Mouse (Mus musculus): ENCODE measurements around the gene Tedc2.

The Tedc2 gene

DNA sequence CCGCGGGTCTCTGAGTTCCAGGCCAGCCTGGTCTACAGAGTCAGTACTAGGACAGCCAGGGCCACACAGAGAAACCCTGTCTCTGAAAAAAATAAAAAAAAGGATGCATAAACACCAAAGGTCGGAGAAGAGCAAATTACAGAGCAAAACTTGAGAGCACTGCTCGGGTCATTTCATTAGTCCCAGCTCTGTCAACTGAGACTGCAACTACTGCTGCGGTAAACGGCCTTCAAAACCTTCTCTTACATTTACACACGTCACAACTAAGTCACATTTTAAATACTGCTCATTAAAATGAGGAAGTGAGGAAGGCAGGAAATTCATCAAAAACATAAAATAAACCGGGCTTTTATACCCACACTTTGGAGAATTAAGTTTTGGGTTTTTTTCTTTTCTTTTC lies 27.8 kb downstream of the Tedc2 start:
- no peak for DNase-seq (ENCODE audit: low spot score)

DNA sequence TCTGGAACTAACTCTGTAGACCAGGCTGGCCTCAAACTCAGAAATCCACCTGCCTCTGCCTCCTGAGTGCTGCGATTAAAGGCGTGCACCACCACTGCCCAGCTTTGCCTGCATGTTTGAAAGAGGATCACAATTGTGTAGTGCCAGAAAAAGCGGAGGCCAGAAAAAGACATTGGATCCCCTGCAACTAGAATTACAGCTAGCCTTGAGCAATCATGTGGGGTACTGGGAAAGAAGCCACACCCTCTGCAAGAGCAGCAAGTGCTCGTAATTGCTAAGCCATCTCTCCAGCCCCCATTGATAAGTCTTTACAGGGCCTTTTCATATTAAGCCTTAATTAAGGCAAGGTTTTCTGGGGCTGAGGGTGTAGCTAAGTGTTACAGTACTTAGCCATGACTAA lies 29.2 kb downstream of the Tedc2 start:
- no peak for DNase-seq (ENCODE audit: low spot score)

DNA sequence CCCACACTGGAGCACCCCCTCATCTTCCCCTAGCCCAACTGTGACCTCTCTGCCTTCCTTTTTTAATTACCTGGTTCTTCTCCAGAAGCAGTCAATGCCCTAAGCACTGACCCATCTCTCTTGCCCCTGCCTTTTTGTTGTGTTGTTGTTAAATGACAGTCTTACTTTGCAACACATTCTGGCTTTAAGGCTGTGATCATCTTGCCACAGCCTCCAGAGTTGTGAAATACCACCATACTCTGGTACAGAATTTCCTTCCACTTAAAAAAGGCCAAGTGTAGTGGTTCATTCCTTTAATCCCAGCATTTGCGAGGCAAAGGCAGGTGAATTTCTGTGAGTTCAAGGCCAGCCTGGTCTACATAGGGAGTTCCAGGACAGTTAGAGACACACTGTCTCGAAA lies 29.7 kb downstream of the Tedc2 start:
- DNase-seq (ENCODE audit: low spot score): no peak

- no peak for DNase-seq (ENCODE audit: low spot score)
Measured at GRCm38 (mm10) chr17:24174259-24174658, 46.4 kb downstream of the Tedc2 start.

- peak; percentile 83 for DNase-seq (ENCODE audit: low spot score)
Measured at GRCm38 (mm10) chr17:24173423-24173822, 47.2 kb downstream of the Tedc2 start.

- DNase-seq (ENCODE audit: low spot score): no peak
Measured at GRCm38 (mm10) chr17:24171738-24172137, 48.9 kb downstream of the Tedc2 start.

GRCm38 (mm10) chr17:24170729-24171128 lies 49.9 kb downstream of the Tedc2 start:
- DNase-seq (ENCODE audit: low spot score): no peak

DNA sequence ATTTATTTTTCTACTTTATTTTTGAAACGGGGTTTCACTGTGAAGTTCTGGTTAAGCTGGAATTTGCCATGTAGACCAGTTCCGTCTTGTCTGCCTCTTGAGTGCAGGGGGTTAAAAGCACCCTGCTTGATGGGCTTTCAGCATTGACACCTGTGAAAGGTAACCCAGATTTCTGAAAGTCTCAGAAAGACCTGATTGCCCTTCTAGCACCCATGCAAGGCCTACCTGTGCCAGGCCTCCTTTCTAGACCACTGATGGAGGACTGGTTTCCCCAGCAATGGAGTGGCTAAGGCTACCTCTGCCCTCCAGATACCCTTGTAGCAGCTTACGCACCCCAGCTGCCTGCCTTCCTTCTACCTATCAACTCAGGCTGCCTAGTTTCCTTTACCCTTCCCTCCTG lies 50.5 kb downstream of the Tedc2 start:
- DNase-seq (ENCODE audit: low spot score): no peak

GRCm38 (mm10) chr17:24169317-24170065 lies 51.2 kb downstream of the Tedc2 start, which contains the start of gene Atp6v0c:
Atp6v0c (minus strand) TSS chr17:24169702.
- peak; percentile 96 for DNase-seq (ENCODE audit: low spot score)

GRCm38 (mm10) chr17:24168590-24169277 lies 51.9 kb downstream of the Tedc2 start:
- DNase-seq (ENCODE audit: low spot score): peak; percentile 71

DNA sequence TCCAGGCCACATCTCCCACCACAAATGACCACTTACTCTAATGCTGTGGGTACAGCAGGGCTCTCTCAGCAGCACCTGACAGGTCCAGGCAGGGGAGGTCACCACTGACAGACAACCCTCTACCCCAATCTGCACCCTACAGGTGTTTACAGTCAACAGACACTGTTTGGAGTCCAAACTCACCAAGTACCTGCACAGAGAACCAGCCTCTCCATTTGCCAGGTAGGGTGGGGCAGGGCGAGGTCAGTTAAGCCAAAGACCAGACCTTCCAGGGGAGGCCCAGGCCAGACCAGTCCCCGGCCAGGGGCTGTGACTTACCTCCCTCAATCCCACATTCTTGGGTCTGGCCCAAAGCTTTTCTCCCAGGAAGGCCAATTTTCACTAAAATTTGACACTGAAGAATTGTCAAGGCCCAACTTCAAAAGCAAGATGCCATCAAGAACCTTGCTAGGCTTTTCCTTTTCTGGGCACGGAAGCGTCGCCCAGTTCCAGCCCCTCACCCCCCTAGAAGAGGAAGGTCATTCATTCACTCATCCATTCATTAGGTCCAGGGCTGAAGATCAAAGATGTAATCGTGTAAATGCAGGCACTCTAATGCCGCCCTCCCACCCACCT lies 52.7 kb downstream of the Tedc2 start:
- peak; percentile 23 for DNase-seq (ENCODE audit: low spot score)

DNA sequence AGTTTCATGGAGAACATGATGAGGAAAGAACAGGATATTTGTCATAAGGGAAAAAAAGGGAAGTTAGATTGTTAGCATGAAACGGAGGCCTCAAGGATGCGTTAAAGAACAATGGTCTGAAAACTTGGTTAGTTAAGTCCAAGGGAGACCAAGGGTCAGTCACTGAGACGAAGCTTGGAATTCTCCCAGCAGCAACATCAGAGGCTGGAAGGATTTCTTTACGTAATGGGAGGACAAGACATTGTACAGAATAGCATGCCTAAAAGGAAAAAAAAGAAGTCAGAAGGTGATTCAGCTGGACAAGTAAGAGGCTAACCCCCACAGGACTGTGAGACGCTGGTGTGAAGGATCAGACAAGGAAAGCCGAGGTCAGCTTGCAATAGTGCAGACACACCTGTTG lies 53.5 kb downstream of the Tedc2 start:
- DNase-seq (ENCODE audit: low spot score): no peak
